Mouse (Mus musculus) cortical plate, adult 2 months (tissue): ENCODE measurements around the gene Coro6.

ENCODE experiments used
- CTCF ChIP-seq: fragments of 200-500 bp; IDR thresholded peaks from 2 replicates; pipeline ENCODE4 v1.5.1; 2011; ENCODE audit warnings: mild to moderate bottlenecking, control low read depth, low read length; ENCODE audit not compliant: insufficient read depth; ENCODE audit errors: extremely low read depth
- POLR2A ChIP-seq: fragments of 200-500 bp; IDR thresholded peaks from 2 replicates; pipeline ENCODE4 v1.6.1; 2011; ENCODE audit warnings: mild to moderate bottlenecking, low read length, control low read depth; ENCODE audit not compliant: insufficient read depth; ENCODE audit errors: extremely low read depth

DNA sequence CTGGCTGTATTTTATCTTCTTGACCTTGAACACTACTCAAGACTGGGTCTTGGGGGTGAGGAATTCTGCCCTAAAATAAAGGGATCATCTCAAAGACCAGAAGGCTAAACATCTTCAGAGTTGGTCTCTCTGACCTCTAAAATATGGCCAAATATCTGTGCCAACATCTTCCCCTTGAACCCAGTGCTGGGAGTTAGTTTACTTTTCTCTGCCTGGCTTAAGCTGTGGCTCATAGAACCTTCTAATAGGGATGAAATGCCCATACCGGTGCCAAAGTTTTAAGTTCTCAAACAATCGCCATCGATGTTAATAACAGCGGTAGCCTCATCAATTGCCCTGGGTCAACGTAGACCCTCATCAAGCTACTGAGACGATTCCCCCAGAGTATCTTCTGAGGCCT lies 355 bp upstream of the Coro6 start:
- TF ChIP-seq CTCF, result no peak
- TF ChIP-seq POLR2A, result no peak
